Mouse (Mus musculus) kidney, adult 18-20 months (tissue): ENCODE measurements around the gene Gm10722.
"Not testable (repeated sequence)": the region's sequence is repeated elsewhere in the genome, so short reads cannot be mapped to it uniquely, and the experiment has no call there.

Experiments
- DNase-seq: peaks from one replicate; pipeline ENCODE4 v3.0.0; 2021

Gm10722 gene

GRCm38 (mm10) chr9:3026136-3026535, 25.4 kb downstream of the Gm10722 start:
- DNase-seq: not testable (repeated sequence)

- not testable (repeated sequence) for DNase-seq
These were observed 26.0 kb downstream of the Gm10722 start for GRCm38 (mm10) chr9:3026741-3027140.

- DNase-seq: not testable (repeated sequence)
These were observed 26.5 kb downstream of the Gm10722 start for GRCm38 (mm10) chr9:3027200-3027599.

DNA sequence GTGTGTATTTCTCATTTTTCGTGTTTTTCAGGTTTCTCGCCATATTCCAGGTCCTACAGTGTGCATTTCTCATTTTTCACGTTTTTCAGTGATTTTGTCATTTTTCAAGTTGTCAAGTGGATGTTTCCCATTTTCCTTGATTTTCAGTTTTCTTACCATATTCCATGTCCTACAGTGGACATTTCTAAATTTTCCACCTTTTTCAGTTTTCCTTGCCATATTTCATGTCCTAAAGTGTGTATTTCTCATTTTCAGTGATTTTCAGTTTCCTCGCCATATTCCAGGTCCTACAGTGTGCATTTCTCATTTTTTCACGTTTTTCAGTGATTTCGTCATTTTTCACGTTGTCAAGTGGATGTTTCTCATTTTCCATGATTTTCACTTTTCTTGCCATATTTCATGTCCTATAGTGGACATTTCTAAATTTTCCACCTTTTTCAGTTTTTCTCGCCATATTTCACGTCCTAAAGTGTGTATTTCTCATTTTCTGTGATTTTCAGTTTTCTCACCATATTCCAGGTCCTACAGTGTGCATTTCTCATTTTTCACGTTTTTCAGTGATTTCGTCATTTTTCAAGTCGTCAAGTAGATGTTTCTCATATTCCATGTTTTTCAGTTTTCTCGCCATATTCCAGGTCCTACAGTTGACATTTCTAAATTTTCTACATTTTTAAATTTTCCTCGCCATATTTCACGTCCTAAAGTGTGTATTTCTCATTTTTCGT, 28.7 kb downstream of the Gm10722 start:
- not testable (repeated sequence) for DNase-seq

DNA sequence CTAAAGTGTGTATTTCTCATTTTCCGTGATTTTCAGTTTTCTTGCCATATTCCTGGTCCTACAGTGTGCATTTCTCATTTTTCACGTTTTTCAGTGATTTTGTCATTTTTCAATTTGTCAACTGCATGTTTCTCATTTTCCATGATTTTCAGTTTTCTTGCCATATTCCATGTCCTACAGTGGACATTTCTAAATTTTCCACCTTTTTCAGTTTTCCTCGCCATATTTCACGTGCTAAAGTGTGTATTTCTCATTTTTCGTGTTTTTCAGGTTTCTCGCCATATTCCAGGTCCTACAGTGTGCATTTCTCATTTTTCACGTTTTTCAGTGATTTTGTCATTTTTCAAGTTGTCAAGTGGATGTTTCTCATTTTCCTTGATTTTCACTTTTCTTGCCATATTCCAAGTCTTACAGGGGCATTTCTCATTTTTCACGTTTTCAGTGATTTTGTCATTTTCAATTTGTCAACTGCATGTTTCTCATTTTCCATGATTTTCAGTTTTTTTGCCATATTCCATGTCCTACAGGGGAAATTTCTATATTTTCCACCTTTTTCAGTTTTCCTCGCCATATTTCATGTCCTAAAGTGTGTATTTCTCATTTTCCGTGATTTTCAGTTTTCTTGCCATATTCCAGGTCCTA, 30.1 kb downstream of the Gm10722 start:
- DNase-seq: not testable (repeated sequence)

- DNase-seq: not testable (repeated sequence)
These were observed 33.6 kb downstream of the Gm10722 start, which contains the start of gene Gm17535 for GRCm38 (mm10) chr9:3034299-3034698. Gene Gm17535, plus strand, starts transcription at chr9:3034599.

DNA sequence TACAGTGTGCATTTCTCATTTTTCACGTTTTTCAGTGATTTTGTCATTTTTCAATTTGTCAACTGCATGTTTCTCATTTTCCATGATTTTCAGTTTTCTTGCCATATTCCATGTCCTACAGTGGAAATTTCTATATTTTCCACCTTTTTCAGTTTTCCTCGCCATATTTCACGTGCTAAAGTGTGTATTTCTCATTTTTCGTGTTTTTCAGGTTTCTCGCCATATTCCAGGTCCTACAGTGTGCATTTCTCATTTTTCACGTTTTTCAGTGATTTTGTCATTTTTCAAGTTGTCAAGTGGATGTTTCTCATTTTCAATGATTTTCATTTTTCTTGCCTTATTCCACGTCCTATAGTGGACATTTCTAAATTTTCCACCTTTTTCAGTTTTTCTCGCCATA, 35.9 kb downstream of the Gm10722 start, which contains the start of gene Gm10715:
Gm10715 (plus strand) TSS at position 301 of the 400 bp plus-strand sequence.
- DNase-seq: not testable (repeated sequence)

DNA sequence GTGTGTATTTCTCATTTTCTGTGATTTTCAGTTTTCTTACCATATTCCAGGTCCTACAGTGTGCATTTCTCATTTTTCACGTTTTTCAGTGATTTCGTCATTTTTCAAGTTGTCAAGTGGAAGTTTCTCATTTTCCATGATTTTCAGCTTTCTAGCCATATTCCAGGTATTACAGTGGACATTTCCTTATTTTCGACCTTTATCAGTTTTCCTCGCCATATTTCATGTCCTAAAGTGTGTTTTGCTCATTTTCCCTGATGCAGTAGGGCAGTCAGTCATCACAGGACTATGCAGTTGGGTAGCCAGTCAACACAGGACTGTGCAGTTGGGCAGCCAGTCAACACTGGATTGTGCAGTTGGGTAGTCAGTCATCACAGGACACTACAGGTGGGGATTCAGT, 37.4 kb downstream of the Gm10722 start:
- not testable (repeated sequence) for DNase-seq
